Mouse (Mus musculus) embryonic stem cell, embryonic (primary cell): ENCODE results near the gene Bahcc1.

Source experiments
- CTCF ChIA-PET, 4 experiments: fragments of 300-600 bp in 2 of 4; fragments of 350-600 bp in 2 of 4; sonication (Branson Sonifier 250); formaldehyde crosslinking; loops; one replicate each; lab custom pipeline; 2022; ENCODE audit warnings: inconsistent platforms in 2 of 4; lab: Charles Lee
- POLR2A ChIA-PET, 4 experiments: fragments of 300-600 bp in 2 of 4; fragments of 350-600 bp in 2 of 4; sonication (Branson Sonifier 250); formaldehyde crosslinking; loops; one replicate each; lab custom pipeline; 2022; ENCODE audit warnings: antibody characterized with exemption in 4 of 4, inconsistent platforms in 1 of 4; lab: Charles Lee

Gene Bahcc1

GRCm38 (mm10) chr11:120231379-120231778 lies 1.4 kb upstream of the Bahcc1 start:
- ChIA-PET POLR2A (interaction anchor here (0.7 to 6.4 kb wide), 31 partner anchors 9 to 667 kb away, joined by 3 to 84 read pairs (median 8); partner anchors contain the start of genes Slc38a10 (in 2 of the 4) and Mafg (in 1 of the 4)), CTCF (interaction anchor here in 3 of 4 experiments (0.6 to 2.2 kb wide), 4 partner anchors 9 to 166 kb away, joined by 3 to 6 read pairs (median 4); no protein-coding TSS in a partner anchor)

GRCm38 (mm10) chr11:120233441-120234135 lies 841 bp downstream of the Bahcc1 start:
- CTCF ChIA-PET: no interaction called here
- POLR2A ChIA-PET: interaction anchor here (0.6 to 10.0 kb wide), 36 partner anchors 8 to 1187 kb away, joined by 3 to 84 read pairs (median 4); partner anchors contain the start of genes Baiap2 (in 1 of the 4), Cep131 (in 1 of the 4), Eif4a3 (in 1 of the 4) and Faap100 (in 1 of the 4)

GRCm38 (mm10) chr11:120234136-120234775 lies 1.5 kb downstream of the Bahcc1 start:
- ChIA-PET POLR2A (interaction anchor here in 3 of 4 experiments (0.6 to 10.0 kb wide), 17 partner anchors 9 to 1187 kb away, joined by 3 to 78 read pairs (median 4); partner anchors contain the start of genes Baiap2 (in 1 of the 3), Eif4a3 (in 1 of the 3), Faap100 (in 1 of the 3) and Slc38a10 (in 1 of the 3)), CTCF (interaction anchor here in 1 of 4 experiments (0.5 kb wide), 1 partner anchor 1630 kb away, joined by 3 read pairs; no protein-coding TSS in a partner anchor)

GRCm38 (mm10) chr11:120234776-120235181 lies 2.0 kb downstream of the Bahcc1 start:
- ChIA-PET POLR2A (interaction anchor here (0.6 to 10.0 kb wide), 16 partner anchors 8 to 292 kb away, joined by 3 to 78 read pairs (median 4); partner anchors contain the start of genes Baiap2 (in 1 of the 4) and Slc38a10 (in 1 of the 4)), CTCF (interaction anchor here in 1 of 4 experiments (1.2 kb wide), 1 partner anchor 73 kb away, joined by 3 read pairs; no protein-coding TSS in a partner anchor)

- POLR2A ChIA-PET: interaction anchor here (0.5 to 10.0 kb wide), 24 partner anchors 9 to 293 kb away, joined by 3 to 78 read pairs (median 4); partner anchors contain the start of genes Baiap2 (in 1 of the 4) and Slc38a10 (in 1 of the 4)
- CTCF ChIA-PET: interaction anchor here in 3 of 4 experiments (0.6 to 1.2 kb wide), 5 partner anchors 71 to 645 kb away, joined by 3 read pairs; no protein-coding TSS in a partner anchor
Observed at GRCm38 (mm10) chr11:120235385-120236113, 2.8 kb downstream of the Bahcc1 start.

- CTCF ChIA-PET: interaction anchor here in 3 of 4 experiments (0.6 to 1.2 kb wide), 5 partner anchors 71 to 645 kb away, joined by 3 read pairs; no protein-coding TSS in a partner anchor
- POLR2A ChIA-PET: interaction anchor here (0.6 to 10.0 kb wide), 22 partner anchors 9 to 308 kb away, joined by 3 to 78 read pairs (median 4); partner anchors contain the start of gene Baiap2 (in 1 of the 4)
Observed at GRCm38 (mm10) chr11:120236114-120236437, 3.3 kb downstream of the Bahcc1 start.

- POLR2A ChIA-PET: interaction anchor here in 3 of 4 experiments (0.7 to 10.0 kb wide), 19 partner anchors 9 to 309 kb away, joined by 3 to 113 read pairs (median 5); partner anchors contain the start of gene Baiap2 (in 1 of the 3)
- CTCF ChIA-PET: interaction anchor here in 3 of 4 experiments (1.1 to 1.2 kb wide), 3 partner anchors 72 to 646 kb away, joined by 3 read pairs; no protein-coding TSS in a partner anchor
Observed at GRCm38 (mm10) chr11:120236438-120237165, 3.9 kb downstream of the Bahcc1 start.

GRCm38 (mm10) chr11:120237166-120238131 lies 4.7 kb downstream of the Bahcc1 start:
- CTCF ChIA-PET: interaction anchor here in 2 of 4 experiments (1.1 to 1.6 kb wide), 2 partner anchors 28 to 74 kb away, joined by 3 read pairs; no protein-coding TSS in a partner anchor
- POLR2A ChIA-PET: interaction anchor here in 3 of 4 experiments (1.1 to 10.0 kb wide), 15 partner anchors 10 to 295 kb away, joined by 3 to 113 read pairs (median 10); partner anchors contain the start of gene Baiap2 (in 2 of the 3)

- POLR2A ChIA-PET: interaction anchor here in 3 of 4 experiments (0.6 to 10.0 kb wide), 22 partner anchors 7 to 296 kb away, joined by 3 to 113 read pairs (median 6); partner anchors contain the start of genes Baiap2 (in 2 of the 3) and Bahcc1 (in 1 of the 3)
- CTCF ChIA-PET: interaction anchor here in 2 of 4 experiments (1.2 to 1.6 kb wide), 3 partner anchors 13 to 70 kb away, joined by 3 to 9 read pairs (median 3); no protein-coding TSS in a partner anchor
Observed at GRCm38 (mm10) chr11:120238306-120238705, 5.6 kb downstream of the Bahcc1 start.

GRCm38 (mm10) chr11:120238751-120239359 lies 6.1 kb downstream of the Bahcc1 start:
- POLR2A ChIA-PET: interaction anchor here (0.6 to 10.0 kb wide), 28 partner anchors 7 to 297 kb away, joined by 3 to 113 read pairs (median 8); partner anchors contain the start of genes Bahcc1 (in 2 of the 4), Baiap2 (in 2 of the 4) and Slc38a10 (in 1 of the 4)
- CTCF ChIA-PET: interaction anchor here (0.7 to 1.7 kb wide), 7 partner anchors 12 to 965 kb away, joined by 3 to 9 read pairs (median 3); no protein-coding TSS in a partner anchor

GRCm38 (mm10) chr11:120239581-120239991 lies 6.8 kb downstream of the Bahcc1 start:
- CTCF ChIA-PET: interaction anchor here (0.6 to 3.5 kb wide), 19 partner anchors 9 to 1949 kb away, joined by 3 to 17 read pairs (median 4); partner anchors contain the start of gene Usp36 (in 1 of the 4)
- POLR2A ChIA-PET: interaction anchor here (0.6 to 10.0 kb wide), 51 partner anchors 8 to 1154 kb away, joined by 3 to 113 read pairs (median 5); partner anchors contain the start of genes Bahcc1 (in 2 of the 4), Baiap2 (in 2 of the 4), Slc38a10 (in 2 of the 4) and Cbx4 (in 1 of the 4)

GRCm38 (mm10) chr11:120240206-120240605 lies 7.5 kb downstream of the Bahcc1 start:
- CTCF ChIA-PET: interaction anchor here (0.5 to 3.5 kb wide), 23 partner anchors 7 to 1950 kb away, joined by 3 to 17 read pairs (median 4); partner anchors contain the start of genes Bahcc1 (in 1 of the 4), Baiap2 (in 1 of the 4) and Usp36 (in 1 of the 4)
- POLR2A ChIA-PET: interaction anchor here (0.6 to 10.0 kb wide), 56 partner anchors 8 to 1154 kb away, joined by 3 to 113 read pairs (median 5); partner anchors contain the start of genes Baiap2 (in 3 of the 4), Bahcc1 (in 2 of the 4), Slc38a10 (in 2 of the 4) and Cbx4 (in 1 of the 4)

GRCm38 (mm10) chr11:120240941-120241890 lies 8.5 kb downstream of the Bahcc1 start:
- ChIA-PET CTCF (interaction anchor here (0.5 to 3.5 kb wide), 18 partner anchors 8 to 1065 kb away, joined by 3 to 17 read pairs (median 4); partner anchors contain the start of genes Bahcc1 (in 1 of the 4) and Baiap2 (in 1 of the 4)), POLR2A (interaction anchor here (0.6 to 10.0 kb wide), 38 partner anchors 8 to 329 kb away, joined by 3 to 113 read pairs (median 6); partner anchors contain the start of genes Bahcc1 (in 4 of the 4), Baiap2 (in 2 of the 4) and Slc38a10 (in 1 of the 4))
